Mouse (Mus musculus): ENCODE measurements around the gene Tecpr2.

Gene Tecpr2

DNA sequence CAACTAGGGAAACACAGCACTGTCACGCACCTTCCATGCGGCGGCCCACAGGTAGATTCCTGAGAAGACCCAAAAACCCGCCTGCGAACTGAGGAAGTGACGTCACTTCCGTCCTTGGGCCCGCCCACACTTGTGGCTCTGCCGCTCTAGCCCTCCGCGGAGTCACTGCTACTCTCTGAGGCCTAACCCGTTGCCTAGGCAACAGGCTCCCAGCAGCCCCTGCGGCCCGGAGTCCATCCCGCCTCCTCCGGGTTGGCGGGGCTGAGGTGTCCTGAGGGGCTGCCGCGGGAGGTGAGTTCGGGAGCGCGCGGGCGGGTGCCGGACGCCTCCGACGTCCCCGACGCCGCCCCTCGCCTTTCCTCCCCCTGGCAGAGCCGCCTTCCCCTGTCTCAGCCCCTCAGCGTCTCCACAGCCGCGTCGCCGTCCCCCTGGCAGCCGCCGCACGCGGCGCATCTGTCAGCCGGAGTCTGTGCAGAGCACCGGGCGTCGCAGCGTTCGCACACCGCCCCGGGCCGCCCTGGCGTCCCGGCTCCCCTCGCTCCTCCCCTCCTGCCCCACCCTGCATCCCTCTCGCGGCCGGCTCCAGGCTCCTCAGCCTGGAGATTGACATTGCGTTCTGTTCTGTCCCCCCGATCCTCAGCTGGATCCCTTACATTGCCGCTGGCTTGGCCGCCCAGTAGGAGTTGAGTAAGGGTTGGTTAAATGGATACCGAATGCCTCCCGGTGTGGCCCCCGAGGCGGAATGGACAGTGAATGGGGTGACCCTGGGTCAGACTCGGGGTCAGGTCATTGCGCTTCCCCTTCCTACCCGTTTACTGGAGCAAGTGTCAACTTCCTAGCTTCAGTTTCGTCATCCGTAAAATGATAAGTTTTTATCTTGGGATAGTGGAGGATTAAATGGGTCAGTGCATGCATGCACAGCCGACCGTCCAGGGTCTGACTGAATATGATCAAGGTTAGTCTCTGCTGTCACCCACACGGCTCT lies at the start of gene Tecpr2, which contains the start of gene Cinp:
TSS of gene Tecpr2 (plus strand) at position 229 of the 985 bp plus-strand sequence.
TSS of gene Cinp (minus strand) at position 110 of the 985 bp plus-strand sequence.
- peak; percentile 95 for DNase-seq (ENCODE audit: low spot score)

DNA sequence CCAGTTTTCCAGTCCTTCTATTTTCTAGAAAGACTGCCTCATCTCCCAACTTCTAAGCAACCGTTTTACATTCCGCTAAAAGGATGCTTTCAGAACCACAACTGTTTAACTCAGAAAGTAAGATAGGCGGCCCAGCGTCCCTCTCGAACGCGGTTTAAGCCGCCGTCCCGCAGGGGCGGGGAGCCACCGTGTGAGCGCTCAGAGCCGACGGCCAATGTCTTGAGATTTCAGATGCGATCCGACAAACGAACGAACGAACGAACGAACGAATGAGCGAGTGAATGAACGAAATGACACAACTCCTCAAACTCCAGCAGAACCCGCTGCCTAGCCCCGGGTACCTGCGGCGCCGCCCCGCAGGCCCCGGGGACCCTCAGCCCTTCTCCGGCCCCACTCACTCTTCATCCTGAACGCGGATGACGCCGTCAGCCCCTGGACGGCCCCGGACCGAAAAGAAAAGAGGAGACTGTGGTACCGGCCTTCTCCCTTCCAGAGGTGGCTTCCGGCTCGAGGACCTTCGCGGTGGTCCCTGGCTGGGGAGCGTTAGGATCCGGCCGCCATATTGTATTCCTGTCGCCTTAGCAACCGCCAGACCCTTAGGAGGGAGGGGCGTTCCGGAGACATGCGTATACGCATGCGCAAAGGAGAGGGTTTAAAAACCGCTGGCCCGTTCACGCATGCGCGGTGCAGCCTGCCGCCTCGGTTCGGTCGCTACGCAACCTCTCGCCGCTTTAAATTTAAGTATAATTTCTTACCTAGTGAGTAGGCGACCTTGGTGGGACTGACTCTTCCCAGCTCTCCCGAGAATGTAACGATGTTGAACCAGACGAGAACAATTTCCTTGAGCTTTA lies 48.5 kb upstream of the Tecpr2 start, which contains the start of gene Mok:
TSS of gene Mok (minus strand) at position 592 of the 851 bp plus-strand sequence.
- DNase-seq (ENCODE audit: low spot score) = peak; percentile 92

DNA sequence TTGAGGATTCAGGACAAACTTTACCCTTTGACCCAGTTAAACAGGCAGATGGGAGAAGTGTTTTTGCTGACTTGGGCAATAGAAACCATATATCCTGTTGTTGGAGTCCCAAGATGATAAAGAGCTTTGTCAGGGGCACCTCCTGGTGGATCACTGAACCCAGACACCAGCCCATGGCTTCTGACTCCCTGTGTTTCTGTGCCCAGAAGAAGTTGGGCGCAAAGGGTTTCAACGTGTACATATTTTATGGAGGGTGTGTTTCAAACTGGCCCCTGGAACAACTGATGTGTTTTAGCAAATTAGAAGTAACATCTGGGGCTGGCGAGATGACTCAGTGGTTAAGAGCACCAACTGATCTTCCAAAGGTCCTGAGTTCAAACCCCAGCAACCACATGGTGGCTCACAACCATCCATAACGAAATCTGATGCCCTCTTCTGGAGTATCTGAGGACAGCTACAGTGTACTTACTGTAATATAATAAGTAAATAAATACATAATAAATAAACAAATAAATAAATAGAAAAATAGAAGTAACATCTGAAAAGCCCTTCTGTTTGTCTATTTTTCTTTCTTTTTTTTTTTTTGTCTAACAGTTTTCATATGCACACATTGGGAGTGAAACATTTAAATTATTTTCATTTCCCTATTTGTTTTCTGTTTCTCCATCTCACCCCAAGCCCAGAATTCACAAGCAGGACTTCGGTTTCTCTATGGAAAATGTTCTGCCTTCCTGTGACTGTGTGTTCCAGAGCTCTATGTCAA lies 47.2 kb upstream of the Tecpr2 start:
- no peak for DNase-seq (ENCODE audit: low spot score)

DNA sequence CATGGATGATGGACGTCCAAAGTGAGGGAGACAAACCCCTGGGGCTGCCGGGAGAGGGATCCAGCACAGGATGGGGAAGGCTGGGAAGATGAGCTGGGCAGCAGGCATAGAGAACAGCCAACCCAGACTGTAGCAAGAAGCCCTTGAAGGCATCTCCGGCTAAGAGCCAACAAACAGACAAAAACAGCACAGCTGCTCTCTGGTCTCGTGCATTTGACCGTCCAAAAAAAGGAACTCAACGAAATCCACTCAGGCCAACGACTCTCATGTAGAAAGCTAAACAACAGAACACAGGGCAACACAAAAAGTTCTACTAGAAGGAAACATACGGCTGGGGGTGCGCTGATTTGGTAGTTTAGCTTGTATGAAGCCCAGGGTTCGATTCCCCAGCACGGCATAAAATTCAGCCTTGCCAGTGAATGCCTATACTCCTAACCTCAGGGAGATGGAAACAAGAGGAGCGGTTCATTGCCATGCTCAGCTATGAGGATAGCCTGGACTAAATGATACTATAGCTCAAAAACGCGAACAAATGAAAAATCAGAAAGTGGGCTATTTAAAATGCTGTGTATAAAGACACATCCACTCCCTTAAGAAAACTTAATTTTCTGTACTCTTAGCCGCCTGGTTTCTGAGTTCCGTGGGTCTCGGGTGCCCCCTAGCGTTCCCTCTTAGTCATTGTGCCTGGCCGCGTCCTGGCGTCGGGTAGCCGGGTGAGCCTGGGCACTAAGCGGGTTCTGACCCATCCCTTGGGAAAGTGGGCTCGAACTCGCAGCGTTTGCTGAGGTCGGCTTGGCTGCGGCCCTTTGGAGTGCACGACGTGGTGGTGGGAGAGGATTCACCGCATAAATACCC lies 45.6 kb upstream of the Tecpr2 start:
- peak; percentile 80 for DNase-seq (ENCODE audit: low spot score)

DNA sequence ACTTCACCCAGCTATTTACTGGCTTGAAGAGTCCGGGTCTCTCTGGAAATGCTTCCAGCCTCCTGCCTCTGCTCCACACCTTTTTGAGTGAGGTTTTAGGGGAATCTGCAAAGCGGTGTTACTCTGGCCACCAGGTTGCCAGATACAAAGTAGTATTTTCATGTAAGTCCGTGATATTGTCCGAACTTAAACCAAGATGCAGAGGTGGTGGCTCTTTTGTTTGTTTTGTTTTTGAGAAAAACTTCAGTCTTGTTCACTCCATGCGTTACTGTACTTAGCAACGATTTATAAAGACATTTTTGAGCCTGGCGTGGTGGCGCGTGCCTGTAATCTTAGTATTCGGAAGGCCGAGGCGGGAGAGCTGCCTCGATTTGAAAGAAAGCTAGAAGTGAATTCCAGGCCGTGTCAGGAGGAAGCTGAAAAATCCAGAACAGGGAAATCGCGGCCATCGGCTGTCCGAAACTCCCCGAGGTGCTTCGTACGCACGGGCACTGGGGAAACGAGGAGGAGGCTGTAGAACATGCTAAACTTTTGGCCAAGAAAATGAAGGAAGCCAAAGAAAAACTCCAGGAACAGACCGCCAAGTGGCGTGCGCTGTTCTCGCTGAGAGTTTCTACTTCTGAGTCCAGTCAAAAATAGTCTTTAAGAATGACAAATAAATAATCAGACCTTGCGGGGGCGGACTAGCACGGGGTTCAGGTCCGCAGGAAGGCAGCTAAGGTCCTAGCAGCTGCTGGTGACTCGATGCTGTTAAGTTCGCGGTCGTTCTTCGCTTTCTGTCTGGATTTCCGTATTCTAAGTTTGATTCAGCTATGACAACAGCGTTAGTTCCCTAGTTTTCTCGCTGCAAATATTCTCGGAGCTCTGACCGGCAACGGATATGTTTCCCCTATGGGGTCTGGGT lies 44.6 kb upstream of the Tecpr2 start:
- DNase-seq (ENCODE audit: low spot score) = peak; percentile 51

DNA sequence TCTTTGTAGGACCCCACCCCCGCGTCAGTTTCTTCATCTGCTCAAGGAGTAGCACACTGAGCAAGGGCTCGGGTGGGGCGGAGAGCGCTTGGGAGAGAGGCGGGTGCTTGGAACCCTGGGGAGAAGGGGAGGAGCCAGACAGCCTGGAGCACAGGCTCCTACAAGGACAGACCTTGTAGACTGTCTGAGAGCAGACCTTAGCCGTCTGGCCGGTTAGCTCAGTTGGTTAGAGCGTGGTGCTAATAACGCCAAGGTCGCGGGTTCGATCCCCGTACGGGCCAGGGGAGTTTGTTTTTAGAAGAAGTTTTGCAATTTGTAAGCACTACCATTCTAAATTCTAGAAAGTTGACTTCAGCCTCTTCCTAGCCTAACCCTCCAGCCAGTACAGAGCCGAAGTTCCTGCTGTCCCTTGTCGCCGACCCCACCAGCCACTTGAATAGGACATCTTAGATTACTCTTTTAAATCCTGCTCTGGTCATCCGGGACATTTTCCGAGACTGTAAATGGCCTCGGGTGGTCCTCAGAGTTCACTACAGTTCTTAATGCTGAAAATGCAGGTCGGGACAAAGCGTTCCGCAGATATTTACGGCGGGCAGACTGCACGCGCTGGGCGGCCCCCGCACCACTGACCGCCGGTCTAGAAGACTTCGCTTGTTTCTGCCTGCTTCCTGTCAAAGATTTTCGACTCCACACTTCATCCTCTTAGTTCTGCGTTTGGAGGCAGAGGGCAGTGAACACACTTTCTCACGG lies 43.8 kb upstream of the Tecpr2 start:
- peak; percentile 93 for DNase-seq (ENCODE audit: low spot score)

DNA sequence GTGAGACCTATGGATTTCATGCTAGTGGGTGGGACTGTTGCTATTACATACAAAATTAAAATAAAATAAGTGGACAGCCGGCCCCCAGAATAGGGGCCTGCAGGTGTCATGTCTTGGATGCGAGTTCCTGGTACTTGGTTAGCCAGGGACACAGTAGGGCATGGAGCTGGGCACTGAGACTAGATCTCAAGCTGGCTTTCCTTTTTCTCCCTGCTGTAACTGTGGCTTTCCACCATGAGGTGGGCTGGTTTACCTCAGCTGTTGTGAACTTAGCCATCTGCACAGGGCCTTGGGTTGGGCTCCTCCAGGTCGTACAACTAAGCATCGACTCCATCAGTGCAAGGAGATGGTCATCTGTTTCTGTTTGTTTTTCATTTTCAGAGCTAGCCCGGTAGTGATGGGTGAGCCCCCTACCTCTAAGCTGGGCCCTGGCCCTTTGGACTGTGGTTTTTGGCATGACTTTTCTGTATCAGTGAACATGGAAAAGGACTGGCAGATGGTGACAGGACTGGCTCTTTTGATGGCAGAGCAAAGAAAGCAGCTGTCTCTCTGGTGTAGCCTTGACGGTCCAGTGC lies 42.8 kb upstream of the Tecpr2 start:
- peak; percentile 48 for DNase-seq (ENCODE audit: low spot score)

DNA sequence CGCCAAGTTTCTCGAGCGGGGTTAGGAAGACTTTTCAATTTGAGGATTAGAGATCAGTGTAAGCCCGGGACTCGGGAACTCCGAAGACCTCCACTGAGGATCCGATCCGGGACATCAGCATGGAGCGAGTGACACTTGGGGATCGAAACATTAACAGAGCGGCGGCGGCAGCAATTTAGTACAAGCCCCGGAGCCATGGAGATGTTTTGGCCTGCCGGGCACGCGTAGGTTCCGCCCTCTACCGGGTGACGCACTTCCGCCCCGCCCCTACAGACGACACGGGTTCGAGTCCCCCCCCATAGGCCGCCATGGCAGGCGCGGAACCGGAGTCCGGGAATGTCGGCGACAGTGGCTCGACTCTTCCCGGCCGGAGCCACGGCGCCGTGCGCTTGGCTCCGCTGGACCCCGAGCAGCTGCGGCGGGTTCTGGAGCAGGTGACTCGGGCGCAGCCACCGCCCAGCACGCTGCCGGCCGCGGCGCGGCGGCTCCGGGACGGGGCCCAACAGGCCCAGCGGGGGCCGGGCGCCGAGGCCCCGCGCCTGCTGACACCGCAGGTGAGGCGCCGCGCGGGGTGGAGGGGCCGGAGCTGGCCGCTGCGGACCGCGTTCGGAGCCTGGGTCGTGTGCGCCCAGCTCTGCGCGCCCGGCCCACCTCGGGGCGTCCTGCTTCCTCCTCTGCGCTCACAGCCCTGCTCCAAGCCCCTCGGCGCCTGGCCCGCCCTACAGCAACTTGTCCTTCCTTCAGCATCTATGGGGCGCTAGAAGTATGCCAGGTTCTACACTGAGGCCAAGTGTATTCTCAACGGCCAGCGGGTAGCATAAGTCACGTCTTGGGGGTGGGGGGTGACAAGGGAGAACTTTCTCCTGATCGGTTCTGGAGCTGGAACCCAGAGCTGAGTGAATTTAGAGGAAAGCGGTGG lies 38.8 kb upstream of the Tecpr2 start, which contains the start of gene Zfp839:
TSS of gene Zfp839 (plus strand) at position 244 of the 919 bp plus-strand sequence.
- peak; percentile 74 for DNase-seq (ENCODE audit: low spot score)

DNA sequence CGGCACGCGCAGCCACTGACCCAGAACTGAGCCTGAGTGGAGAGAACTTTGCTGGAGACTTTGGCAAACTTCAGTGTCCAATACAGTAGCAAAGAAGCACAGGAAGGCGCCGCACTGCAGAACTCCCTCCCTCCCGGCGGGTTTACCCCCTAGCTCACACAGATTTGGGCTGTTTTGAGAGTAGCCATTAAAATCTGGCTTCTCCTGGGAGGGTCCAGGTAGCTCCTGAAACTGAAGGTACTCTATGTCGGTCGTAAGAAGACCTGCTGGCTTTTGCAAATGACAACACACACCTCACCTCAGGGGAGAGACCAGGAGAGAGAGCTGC lies 38.2 kb upstream of the Tecpr2 start:
- no peak for DNase-seq (ENCODE audit: low spot score)

DNA sequence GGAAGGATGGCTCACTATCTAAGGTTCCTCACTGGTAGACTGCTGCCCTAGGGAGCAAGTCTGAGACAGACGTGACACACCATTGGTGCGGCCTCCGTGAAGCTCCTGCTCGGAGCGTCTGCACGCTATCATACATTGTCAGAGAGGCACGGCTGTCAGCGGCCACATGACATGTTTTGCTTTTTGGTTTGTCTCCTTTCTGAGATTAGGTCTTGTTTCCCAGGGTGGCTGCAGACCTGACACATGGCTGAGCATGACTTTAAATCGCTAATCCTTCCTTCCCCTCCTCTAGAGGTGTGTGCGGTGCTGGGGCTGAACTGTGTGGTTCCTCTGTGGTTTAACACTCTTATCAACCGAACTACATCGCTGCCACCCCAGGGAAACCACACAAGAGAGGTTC lies 37.6 kb upstream of the Tecpr2 start:
- no peak for DNase-seq (ENCODE audit: low spot score)

DNA sequence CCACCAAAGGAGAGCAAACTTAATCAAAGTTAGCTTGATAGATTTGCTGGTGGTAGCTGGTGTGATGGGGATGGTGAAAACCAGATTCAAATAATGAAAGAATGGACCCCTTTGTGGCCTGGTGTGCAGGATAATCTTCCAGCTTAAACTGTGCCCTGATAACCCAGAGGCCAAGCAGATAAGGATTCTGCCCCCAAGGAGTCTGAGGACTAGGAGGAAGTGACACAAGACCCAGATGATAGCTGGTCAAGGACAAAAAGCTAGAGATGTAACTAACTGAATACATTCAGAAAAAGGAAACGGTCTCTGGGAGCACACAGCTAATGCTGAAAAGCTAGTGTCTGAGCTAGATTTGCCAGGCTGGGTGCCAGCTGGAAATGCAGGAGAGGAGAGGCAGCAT lies 37.1 kb upstream of the Tecpr2 start:
- no peak for DNase-seq (ENCODE audit: low spot score)

DNA sequence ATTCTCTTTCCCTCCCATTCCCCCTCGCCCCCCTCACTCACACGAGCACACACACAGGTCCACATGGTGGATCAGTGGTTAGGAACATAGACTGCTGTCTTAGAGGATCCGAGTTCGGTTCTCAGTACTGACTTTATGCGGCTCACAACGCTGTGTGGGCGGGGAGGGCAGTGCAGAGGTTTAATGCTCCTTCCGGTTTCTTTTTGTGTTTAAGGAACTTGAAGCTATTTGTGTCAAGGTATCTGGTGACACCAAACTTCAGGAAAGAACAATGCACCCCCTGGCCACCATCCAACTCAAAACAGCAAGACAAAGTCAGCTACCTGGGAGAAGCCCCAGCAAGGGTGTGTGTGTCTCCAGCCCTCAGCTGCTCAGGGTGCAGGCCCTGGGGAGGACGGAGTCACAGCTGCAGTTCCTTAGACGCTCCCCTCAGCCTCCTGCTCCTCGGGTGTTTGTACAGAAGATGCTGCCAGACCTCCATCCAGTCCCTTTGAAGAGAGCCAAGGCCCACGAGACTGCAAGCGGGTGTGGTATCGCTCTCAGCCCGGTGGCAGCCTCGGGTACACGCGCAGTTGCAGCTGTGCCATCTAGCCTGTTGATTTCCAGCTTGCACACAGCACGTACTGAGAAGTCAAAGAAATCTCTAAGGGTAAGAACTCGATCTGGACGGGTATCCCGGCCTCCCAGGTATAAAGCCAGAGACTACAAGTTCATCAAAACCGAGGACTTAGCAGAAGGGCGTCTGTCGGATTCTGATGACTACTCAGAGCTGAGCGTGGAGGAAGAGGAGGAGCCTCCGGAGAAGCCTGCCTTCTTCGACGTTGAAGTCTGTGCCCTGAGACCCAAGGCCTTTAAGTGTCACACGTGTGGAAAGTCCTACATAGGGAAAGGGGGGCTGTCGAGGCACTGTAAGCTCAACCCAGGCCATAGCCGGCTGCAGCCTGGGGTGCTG lies 34.0 kb upstream of the Tecpr2 start:
- DNase-seq (ENCODE audit: low spot score) = no peak

DNA sequence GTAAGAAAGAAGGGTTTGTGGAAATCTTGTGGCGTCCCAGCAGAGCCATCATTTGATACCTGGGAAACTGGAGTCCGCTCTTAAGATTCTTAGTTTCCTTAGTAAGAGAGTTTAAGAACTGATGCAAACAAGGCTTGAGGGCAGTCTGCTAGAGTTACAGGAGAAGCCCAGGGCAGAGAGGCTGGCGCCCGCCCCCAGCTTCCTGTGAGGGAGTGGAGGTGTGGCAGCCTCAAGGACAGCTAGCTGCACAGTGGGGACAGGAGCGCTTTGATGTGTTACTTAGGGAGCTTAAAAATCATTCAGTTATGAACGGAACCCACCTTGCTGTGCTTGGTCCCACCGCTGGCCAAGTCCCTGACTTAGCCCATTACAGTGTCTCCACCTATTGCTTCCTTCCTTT lies 31.9 kb upstream of the Tecpr2 start:
- DNase-seq (ENCODE audit: low spot score) = no peak

DNA sequence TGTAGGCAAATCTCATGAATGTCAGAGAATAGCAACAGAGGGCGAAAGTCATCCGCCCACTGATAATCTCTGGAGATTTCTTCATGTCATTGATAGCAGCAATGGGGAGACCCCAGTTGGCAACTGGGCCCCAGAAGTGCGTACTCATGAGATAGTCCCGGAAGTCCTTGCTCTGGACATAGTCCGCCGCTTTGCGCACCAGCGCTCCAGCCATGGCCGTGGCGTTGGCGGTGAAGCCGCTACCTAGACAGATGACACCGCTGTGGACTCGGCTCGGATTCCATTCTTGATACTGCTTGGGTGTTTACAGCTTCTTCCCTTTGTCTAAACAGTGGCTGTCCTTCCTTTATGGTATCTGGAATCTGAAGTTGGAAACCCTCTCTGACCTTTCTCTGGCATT lies 30.4 kb upstream of the Tecpr2 start:
- DNase-seq (ENCODE audit: low spot score) = peak; percentile 39

DNA sequence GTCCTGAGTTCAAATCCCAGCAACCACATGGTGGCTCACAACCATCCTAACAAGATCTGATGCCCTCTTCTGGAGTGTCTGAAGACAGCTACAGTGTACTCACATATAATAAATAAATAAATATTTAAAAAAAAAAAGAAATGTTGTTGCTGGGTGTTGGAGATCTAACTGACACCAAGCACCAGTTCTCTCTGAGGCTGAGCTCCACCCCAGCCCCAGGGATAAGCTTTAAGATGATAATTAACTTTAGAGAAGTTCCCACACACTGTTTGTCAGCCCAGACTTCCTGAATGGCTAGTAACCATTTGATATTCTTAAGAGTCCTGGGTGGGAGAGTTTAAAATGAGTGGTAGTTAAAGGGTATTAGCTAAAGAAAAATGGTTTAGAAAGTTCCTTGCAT lies 28.8 kb upstream of the Tecpr2 start:
- no peak for DNase-seq (ENCODE audit: low spot score)

DNA sequence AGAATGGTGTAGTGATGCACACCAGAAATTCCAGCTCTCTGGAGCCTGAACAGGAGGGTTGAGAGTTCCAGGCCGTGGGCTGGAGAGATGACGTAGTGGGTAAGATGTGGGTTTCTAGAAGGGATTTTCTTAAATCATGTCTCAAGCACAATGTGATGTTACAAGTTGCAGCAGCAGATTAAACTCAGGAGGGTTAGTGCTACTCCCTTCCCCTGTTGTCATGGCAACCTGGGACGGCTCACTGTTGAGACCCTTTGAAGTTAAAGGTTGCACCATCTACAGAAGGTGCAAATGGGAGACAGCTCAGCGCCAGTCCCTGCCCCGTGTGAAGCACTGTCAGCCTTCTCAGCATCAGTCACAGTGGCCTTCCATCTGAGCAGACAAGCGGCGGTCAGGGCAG lies 27.8 kb upstream of the Tecpr2 start:
- DNase-seq (ENCODE audit: low spot score) = no peak

DNA sequence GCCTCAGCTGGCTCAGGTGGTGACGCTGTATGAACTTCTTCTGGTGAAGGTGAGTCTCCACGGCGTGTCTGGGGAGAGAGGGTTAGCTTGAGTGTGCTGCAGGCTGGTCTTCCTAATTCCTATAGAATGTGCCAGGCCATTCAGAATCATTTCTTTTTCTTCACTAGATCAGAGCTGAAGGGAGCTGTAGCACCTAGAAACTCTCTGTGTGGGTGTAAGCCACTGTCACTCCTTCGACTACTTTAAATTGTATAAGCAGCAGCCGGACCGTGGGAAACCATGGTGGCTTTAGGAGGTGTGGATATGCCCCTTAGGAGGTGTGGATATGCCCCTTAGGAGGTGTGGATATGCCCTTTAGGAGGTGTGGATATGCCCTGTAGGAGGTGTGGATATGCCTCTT lies 25.1 kb upstream of the Tecpr2 start:
- DNase-seq (ENCODE audit: low spot score) = no peak
